Mouse (Mus musculus) gastrocnemius, postnatal 4 days (tissue): ENCODE results near the gene Chid1. TPM values are rescaled to one million over a fixed set of nuclear protein-coding genes. Genes with fewer than 3 reads are reported as not detected.
"Not testable (repeated sequence)": the region's sequence is repeated elsewhere in the genome, so short reads cannot be mapped to it uniquely, and the experiment has no call there.

Experiments
- DNase-seq, 2 experiments: peaks; one replicate each; pipeline ENCODE4 v3.0.0; 2021 to 2022; ENCODE audit warnings: low spot score in 2 of 2, mixed read lengths in 2 of 2
- total RNA-seq, 2 experiments: library from RNA; stranded (reverse); gene quantifications; 2 replicates each; pipeline ENCODE4 v1.2.3; 2021

The Chid1 gene
- total RNA-seq, 2 experiments from 2014 or later = 23.0 to 34.4 TPM

GRCm38 (mm10) chr7:141463824-141464602 is 75.6 kb downstream of the Chid1 start:
- no peak for DNase-seq

- no peak for DNase-seq
Measured at GRCm38 (mm10) chr7:141462333-141462821, 77.3 kb downstream of the Chid1 start.

GRCm38 (mm10) chr7:141461521-141462332 is 77.9 kb downstream of the Chid1 start:
- DNase-seq = no peak

DNA sequence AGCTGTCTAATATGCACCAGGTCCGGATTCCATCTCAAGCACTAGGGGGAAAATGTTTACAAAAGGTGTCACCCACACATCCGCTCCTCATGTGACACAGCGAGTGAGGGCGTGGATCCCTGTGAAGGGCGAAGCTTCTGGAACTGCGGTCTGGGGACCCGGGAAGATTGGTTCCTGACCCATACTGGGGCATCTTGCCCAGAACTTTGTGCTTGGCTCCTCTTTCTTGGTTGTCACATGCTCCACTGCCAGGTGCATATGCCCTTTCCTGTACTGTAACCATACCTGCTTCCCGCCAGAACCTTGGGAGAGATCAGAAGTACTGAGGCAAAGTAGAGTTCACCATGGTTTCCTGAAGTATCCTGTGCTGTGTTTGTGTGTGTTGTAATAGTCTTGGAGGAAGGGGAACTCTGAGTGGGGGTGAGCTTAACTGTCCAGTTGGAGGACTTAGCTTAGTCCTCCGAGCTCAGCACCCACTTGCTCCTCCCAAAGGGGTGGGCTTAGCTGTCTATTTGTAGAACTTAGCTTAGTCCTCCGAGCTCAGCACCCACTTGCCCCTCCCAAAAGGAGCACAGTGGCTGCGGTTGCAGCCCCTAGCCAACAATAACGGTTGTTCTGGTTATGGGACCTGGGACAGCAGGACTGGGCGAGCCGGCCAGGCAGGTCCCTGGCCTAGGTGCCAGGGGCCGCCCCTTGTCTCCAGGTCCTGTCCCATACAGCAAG is 79.1 kb downstream of the Chid1 start, which contains the start of gene Cracr2b:
Gene Cracr2b (plus strand): TSS at position 704 of the 723 bp plus-strand sequence.
- DNase-seq = no peak

- no peak for DNase-seq
Measured at GRCm38 (mm10) chr7:141460001-141460390, 79.7 kb downstream of the Chid1 start.

DNA sequence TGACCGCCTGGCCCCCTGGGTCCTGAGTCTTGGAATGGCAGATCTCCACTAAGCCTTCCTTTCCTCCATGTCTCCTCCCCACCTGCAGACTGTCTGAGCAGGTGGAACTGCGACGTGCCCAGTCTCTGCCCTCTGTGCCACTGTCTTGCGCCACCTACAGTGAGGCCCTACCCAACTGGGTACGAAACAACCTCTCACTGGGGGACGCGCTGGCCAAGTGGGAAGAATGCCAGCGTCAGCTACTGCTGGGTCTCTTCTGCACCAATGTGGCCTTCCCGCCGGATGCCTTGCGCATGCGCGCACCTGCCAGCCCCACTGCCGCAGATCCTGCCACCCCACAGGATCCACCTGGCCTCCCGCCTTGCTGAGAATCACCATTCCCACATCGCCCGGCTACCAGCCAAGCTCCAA is 80.4 kb downstream of the Chid1 start:
- DNase-seq = no peak

DNA sequence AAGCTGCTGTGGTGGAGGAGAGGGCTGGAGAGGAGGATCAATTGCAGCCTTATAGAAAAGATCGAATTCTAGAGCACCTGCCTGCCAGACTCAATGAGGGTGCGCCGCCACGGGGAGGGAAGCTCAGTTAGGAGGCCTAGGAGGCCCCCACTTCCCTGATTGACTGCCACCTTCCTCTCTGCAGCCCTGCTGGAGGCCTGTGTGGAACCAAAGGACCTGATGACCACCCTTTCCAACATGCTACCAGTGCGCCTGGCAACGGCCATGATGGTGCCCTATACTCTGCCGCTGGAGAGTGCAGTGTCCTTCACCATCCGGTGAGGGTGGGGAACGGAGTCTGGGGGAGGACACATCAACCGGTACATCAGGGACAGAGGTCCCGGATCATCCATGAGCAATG is 81.0 kb downstream of the Chid1 start:
- no peak for DNase-seq

GRCm38 (mm10) chr7:141457986-141458660 is 81.5 kb downstream of the Chid1 start:
- no peak for DNase-seq

- DNase-seq = no peak
Measured at GRCm38 (mm10) chr7:141457236-141457635, 82.4 kb downstream of the Chid1 start.

GRCm38 (mm10) chr7:141456739-141457138 is 82.9 kb downstream of the Chid1 start:
- DNase-seq = no peak

DNA sequence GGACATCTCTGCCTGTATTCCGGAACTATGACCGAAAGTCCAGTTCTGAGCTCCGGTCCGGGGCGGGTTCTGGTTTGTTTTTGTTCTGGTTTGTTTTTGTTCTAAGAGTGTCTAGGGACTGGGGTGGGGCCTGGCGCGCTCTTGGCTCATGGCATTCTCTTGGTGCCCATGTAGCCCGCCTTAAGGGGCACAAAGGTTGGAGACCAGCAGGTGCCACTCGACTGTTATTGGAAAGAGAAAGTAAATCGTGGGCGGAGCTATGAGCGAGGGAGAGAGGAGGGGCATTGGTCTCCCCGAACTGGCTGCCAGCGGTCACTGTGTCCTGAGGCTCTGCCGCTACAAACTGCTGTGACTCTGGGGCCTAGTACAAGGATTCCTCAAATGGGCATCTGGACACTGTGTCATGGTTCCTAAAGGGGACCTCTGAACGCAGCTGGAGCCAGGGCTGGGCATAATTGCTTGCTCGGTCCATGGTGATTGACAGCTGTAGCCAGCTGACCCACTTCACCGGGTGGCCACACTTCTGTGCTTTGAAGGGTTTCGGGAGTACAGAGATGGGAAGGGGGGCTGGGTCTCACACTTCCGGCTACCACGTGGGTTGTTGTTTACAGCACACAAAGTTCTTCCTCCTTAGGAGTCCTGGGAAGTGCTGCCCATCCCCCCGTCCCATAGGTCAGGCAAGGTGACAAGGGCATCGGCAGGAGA is 83.9 kb downstream of the Chid1 start:
- peak in 1 of 2 experiments; percentile 61 for DNase-seq

DNA sequence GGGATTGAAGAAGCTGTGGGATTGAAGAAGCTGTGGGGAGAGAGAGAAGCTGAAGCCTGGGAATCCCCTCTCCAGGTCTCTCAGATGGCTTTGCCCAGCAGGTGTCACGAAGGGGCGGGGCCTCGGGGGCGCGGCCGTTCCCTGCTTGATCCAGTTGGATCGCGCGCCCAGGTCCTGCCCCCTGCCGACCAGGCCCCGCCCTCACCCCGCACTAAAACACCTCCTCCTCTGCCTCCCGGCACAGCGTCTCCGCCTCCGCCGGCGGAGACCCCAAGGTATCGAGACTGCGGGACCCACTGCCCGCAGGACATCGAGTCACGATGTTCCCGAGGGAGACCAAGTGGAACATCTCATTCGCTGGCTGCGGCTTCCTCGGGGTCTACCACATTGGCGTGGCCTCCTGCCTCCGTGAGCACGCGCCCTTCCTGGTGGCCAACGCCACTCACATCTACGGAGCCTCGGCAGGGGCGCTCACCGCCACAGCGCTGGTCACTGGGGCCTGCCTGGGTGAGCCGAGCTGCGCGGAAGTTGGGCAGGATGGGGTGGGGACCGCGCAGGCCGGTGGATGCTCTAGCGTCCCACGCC is 84.6 kb downstream of the Chid1 start, which contains the start of gene Pnpla2:
Gene Pnpla2 (plus strand): TSS at position 232 of the 585 bp plus-strand sequence.
- peak; percentile 88 to 95 for DNase-seq

DNA sequence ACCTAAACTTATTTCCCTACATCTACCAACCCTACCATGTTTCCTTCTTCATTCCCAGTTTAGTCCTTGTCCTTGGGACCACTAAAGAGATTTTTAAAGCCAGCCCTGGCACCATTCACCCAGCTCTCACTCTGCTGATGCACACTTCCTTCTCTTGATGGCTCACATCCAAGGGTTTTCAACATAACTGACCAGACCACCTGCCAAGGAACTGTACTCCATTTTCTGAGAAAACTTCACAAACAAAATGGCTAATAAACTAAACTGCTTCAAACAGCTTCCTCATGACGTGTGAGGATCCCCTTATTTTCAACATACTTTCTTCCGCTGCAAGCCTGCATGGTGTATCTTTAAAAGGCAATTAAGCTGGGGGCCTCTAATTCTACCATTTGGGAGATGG is 86.0 kb downstream of the Chid1 start:
- DNase-seq = no peak

- no peak for DNase-seq
Measured at GRCm38 (mm10) chr7:141451928-141452327, 87.7 kb downstream of the Chid1 start.

DNA sequence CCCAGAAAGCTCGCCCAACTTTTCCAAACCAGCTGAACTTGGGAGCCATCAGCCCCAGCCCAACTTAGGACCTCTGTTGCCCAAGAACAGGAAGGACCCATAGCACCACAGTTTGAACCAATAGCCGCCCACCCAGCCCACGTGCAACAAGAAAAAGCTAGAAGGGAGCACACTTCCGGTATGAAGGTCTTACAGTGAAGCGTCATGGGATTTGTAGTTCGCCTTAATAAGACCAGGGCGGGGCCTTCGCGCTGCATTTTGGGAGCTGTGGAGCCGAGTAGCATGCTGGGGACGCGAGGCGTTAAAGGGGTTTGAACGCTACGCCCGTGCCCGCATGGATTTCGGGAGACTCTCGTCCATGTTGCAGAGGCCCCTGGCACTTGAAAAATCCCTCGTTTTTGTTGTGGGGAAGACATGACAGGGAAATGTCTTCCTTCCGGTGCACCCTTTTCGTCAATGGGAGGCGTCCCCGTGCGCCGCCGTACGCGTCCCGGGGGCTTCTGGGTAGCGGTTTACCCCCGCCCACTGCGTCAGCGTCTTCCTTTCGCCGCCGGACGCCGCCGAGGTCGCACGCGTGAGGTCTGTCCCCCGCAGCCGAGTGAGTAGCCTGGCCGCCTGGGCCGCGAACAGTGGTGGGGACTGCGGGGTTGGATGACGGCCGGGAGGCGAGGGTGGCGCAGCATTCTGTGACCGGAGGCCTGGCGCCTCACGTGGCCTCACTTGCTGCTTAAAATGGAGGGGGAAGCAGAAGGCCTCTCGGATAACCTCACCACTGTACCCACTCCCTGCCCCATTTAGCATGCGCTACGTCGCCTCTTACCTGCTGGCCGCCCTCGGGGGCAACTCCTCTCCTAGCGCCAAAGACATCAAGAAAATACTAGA is 92.3 kb downstream of the Chid1 start, which contains the start of gene Rplp2:
Gene Rplp2 (plus strand): TSS at position 261 of the 882 bp plus-strand sequence.
- DNase-seq = peak; percentile 87 to 95

- not testable (repeated sequence) for DNase-seq
Measured at GRCm38 (mm10) chr7:141446374-141446773, 93.3 kb downstream of the Chid1 start.

- peak; percentile 35 to 69 for DNase-seq
Measured at GRCm38 (mm10) chr7:141443828-141444237, 95.8 kb downstream of the Chid1 start, which contains the start of gene Pidd1. Gene Pidd1 (minus strand): TSS chr7:141444025.
